Mouse (Mus musculus): ENCODE results near the gene Eif4g1.

DNA sequence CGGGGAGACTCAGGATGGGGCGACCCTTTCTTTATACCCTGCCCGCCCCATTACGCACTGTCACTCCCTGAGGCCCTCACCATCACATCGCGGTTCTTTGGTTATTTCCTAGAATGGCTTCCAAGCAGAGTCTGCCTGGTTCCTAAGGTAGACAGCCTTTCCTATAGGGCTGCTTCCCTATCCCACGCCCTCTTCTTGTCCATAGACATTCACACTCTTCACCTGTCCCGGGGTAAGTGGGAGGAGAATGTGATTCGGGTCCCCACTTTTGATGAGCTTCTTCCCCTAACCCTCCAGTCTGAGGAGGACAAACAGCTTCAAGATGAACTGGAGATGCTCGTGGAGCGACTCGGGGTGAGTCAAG lies 16.2 kb upstream of the Eif4g1 start:
- no peak for TF ChIP-seq CTCF (IDR thresholded peaks at IDR 0.05; ENCODE audit: low read depth)
- TF ChIP-seq EP300 (IDR thresholded peaks at IDR 0.05; ENCODE audit: low read depth), result no peak

Measured in heart, postnatal 0 days (tissue).